Mouse (Mus musculus) heart, adult 9 months (tissue): ENCODE measurements around the gene Olfr1513.
"Not testable (repeated sequence)": the region's sequence is repeated elsewhere in the genome, so short reads cannot be mapped to it uniquely, and the experiment has no call there.

Experiments
- DNase-seq, 2 experiments: peaks; one replicate each; pipeline ENCODE4 v3.0.0; 2022; ENCODE audit warnings: low spot score in 2 of 2

Olfr1513 gene

GRCm38 (mm10) chr14:52310343-52310742 lies 45.9 kb downstream of the Olfr1513 start:
- DNase-seq: not testable (repeated sequence)

GRCm38 (mm10) chr14:52306100-52306499 lies 50.1 kb downstream of the Olfr1513 start:
- no peak for DNase-seq

GRCm38 (mm10) chr14:52304644-52305271 lies 51.5 kb downstream of the Olfr1513 start, which contains the start of gene Mettl3:
Gene Mettl3, minus strand, starts transcription at chr14:52305128.
- peak; percentile 88 to 92 for DNase-seq

- not testable (repeated sequence) for DNase-seq
Observed at GRCm38 (mm10) chr14:52303517-52303916, 52.7 kb downstream of the Olfr1513 start.
